Mouse (Mus musculus) embryo, embryonic 10 days (tissue): ENCODE measurements around the gene Ehmt2.
"Not testable (repeated sequence)": the region's sequence is repeated elsewhere in the genome, so short reads cannot be mapped to it uniquely, and the experiment has no call there.

ENCODE experiments used
- DNase-seq: peaks from one replicate; pipeline ENCODE4 v3.0.0-alpha.2; 2015; ENCODE audit warnings: low spot score

The Ehmt2 gene

GRCm38 (mm10) chr17:34891377-34891776 is 6.9 kb upstream of the Ehmt2 start:
- DNase-seq, result no peak

- no peak for DNase-seq
These were observed 5.0 kb upstream of the Ehmt2 start for GRCm38 (mm10) chr17:34893072-34893824.

- DNase-seq, result peak; percentile 94
These were observed 4.1 kb upstream of the Ehmt2 start for GRCm38 (mm10) chr17:34894074-34894597.

- DNase-seq, result peak; percentile 59
These were observed 3.3 kb upstream of the Ehmt2 start for GRCm38 (mm10) chr17:34894801-34895530.

GRCm38 (mm10) chr17:34895724-34896123 is 2.5 kb upstream of the Ehmt2 start:
- DNase-seq, result no peak

GRCm38 (mm10) chr17:34896366-34896765 is 1.9 kb upstream of the Ehmt2 start:
- DNase-seq, result no peak

GRCm38 (mm10) chr17:34897373-34898159 is 703 bp upstream of the Ehmt2 start:
- DNase-seq, result peak; percentile 40

GRCm38 (mm10) chr17:34898706-34899052 is 410 bp downstream of the Ehmt2 start:
- DNase-seq, result peak; percentile 19

GRCm38 (mm10) chr17:34899053-34899889 is 1.0 kb downstream of the Ehmt2 start:
- DNase-seq, result peak; percentile 37

GRCm38 (mm10) chr17:34899890-34900243 is 1.6 kb downstream of the Ehmt2 start:
- DNase-seq, result peak; percentile 32

GRCm38 (mm10) chr17:34900826-34901225 is 2.6 kb downstream of the Ehmt2 start:
- DNase-seq, result not testable (repeated sequence)

GRCm38 (mm10) chr17:34901948-34902347 is 3.7 kb downstream of the Ehmt2 start:
- DNase-seq, result not testable (repeated sequence)

GRCm38 (mm10) chr17:34902895-34903294 is 4.6 kb downstream of the Ehmt2 start:
- DNase-seq, result no peak

GRCm38 (mm10) chr17:34910982-34911381 is 12.7 kb downstream of the Ehmt2 start:
- DNase-seq, result no peak

- peak; percentile 78 for DNase-seq
These were observed 13.7 kb downstream of the Ehmt2 start for GRCm38 (mm10) chr17:34911945-34912351.

- no peak for DNase-seq
These were observed 15.8 kb downstream of the Ehmt2 start, which contains the start of gene Slc44a4 for GRCm38 (mm10) chr17:34913930-34914665. Gene Slc44a4, plus strand, starts transcription at chr17:34914466.

- DNase-seq, result peak; percentile 62
These were observed 17.2 kb downstream of the Ehmt2 start for GRCm38 (mm10) chr17:34915410-34915831.

- DNase-seq, result no peak
These were observed 18.0 kb downstream of the Ehmt2 start for GRCm38 (mm10) chr17:34916316-34916715.

GRCm38 (mm10) chr17:34917188-34917587 is 18.9 kb downstream of the Ehmt2 start:
- DNase-seq, result no peak

GRCm38 (mm10) chr17:34922939-34923338 is 24.7 kb downstream of the Ehmt2 start:
- DNase-seq, result no peak

GRCm38 (mm10) chr17:34924258-34924657 is 26.0 kb downstream of the Ehmt2 start:
- no peak for DNase-seq
